Mouse (Mus musculus): ENCODE results near the gene Itga8.

DNA sequence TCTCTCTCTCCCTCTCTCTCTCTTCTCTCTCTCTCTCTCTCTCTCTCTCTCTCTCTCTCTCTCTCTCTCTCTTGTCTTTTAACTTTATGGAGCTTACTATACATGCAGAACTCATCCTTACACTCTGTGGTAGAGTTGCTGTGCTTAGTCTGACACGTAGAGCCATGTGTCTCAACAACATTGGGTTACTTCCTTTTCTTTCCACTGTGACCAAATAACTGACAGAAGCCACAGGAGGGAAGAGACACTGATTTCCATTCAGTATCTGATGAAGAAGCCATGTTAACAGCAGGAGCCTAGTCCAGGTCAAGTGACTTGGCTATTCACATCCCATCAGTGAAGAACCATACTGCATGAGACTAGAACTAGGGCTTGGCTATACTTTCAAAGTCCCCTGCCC, 21.1 kb downstream of the Itga8 start:
- TF ChIP-seq CTCF (IDR thresholded peaks at IDR 0.05; ENCODE audit: low read depth, low read length) (no peak), TAL1 (conservative IDR thresholded peaks at IDR 0.05; ENCODE audit: low read depth, low read length) (no peak), GATA1 (IDR thresholded peaks at IDR 0.05; ENCODE audit: borderline replicate concordance, low read length) (no peak), POLR2AphosphoS5 (IDR thresholded peaks at IDR 0.05; ENCODE audit: insufficient replicate concordance, low read depth, low read length) (no peak)

Data from G1E (cell line).